8 mouse cellular contexts compared by ENCODE assay signal in the genomic region with DNA sequence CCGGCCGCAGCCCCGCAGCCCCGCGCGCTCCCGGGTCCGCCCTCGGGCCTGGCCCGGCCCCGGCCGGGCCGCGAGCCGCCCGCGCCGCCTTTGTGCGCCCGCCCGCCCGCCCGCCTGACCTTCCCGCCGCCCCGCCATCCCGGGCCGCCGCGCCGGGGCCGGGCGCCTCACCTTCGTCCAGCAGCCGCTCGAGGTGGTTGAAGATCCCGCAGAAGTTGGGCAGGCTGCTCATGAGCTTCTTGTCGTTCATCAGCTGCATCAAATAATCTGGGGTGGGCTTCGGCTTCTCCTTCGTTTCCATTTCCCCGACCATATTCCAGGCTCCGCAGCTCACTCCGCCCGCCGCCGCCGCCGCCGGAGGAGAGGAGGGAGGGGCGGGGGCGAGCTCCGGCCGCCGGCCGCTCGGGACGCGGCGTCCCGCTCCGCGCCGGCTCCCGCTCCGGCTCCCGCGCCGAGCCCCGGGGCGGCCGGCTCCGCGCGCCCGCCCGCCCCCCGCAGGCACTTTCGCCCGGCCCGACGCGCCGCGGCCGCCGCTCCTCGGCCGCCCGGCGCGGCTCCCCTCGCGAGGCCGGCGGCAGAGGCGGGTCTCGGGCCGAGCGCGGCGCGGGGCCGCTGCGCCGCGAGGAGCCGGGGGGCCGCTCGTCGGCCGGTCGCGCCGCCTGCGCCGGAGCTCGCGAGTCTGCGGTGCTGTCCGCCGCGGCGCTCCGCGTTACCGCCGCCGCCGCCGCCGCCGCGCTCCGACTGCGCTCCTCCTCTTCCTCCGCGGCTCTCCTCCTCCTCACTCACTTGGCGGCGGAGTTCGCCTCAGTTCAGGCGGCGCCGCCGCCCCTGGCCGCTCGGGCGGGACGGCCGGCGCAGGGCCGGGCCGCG. TPM values are rescaled to one million over a fixed set of nuclear protein-coding genes. Genes with fewer than 3 reads are reported as not detected.
DNase-seq lines count a peak whose midpoint lies in the region; ATAC-seq lines count a peak whose summit lies in the region.

No protein-coding gene starts in this region.

- H3K27ac ChIP-seq in hindbrain, embryonic 12.5 days = peak overlapping the region; percentile 99

- H3K9ac ChIP-seq in hindbrain, embryonic 12.5 days = peak overlapping the region; percentile 99

- peak; percentile 55 for DNase-seq in R1 (ENCODE audit: low read depth, low spot score)
- peak; percentile 68 for DNase-seq in cerebellum, adult 9-10 months
- peak; percentile 48 to 78 for DNase-seq in frontal cortex, postnatal 10 days (ENCODE audit: low spot score in 2 of 2)
- DNase-seq in left cerebral cortex, adult 11 months (ENCODE audit: low spot score) = peak; percentile 66
- DNase-seq in lung, postnatal 36 days = peak; percentile 86
- peak; percentile 86 to 87 for DNase-seq in right cerebral cortex, postnatal 10 days (ENCODE audit: low spot score in 2 of 2)
- peak; percentile 60 for DNase-seq in urinary bladder, postnatal 25 days (ENCODE audit: low spot score)

- H3K4me3 ChIP-seq in hindbrain, embryonic 12.5 days = peak overlapping the region; percentile 91

- H3K27me3 ChIP-seq in hindbrain, embryonic 12.5 days = no peaks in the 10 kb centered on the region

- no peaks in the 10 kb centered on the region for H3K36me3 ChIP-seq in hindbrain, embryonic 12.5 days

- WGBS in hindbrain, embryonic 12.5 days = 1% methylated on average over 71 of the region's 153 CpGs

- peak; percentile 49; the same call in 1 of the 2 replicates for ATAC-seq in hindbrain, embryonic 12.5 days (ENCODE audit: low FRiP score)

- H3K9me3 ChIP-seq in hindbrain, embryonic 12.5 days (replicated peaks) = no peaks in the 10 kb centered on the region

- peak overlapping the region; percentile 57 for H3K4me2 ChIP-seq in hindbrain, embryonic 12.5 days (replicated peaks)

- peaks cover 32% of the 10 kb centered on the region for H3K4me1 ChIP-seq in hindbrain, embryonic 12.5 days

RNA-seq across cellular contexts. Expression of gene Qk, which starts 0.9 kb away (rescaled TPM):
- polyA plus RNA-seq in hindbrain, embryonic 12.5 days (2016; fragmentation: Nextera tagmentation; extraction: Ambion mirVana) = 46.8 and 52.4 TPM in 2 replicates

Comparison
In these comparisons a context has a peak if more than half of its experiments do, and no peak if none do; other contexts are left out.
1. Peak in every context shown above with its lines: DNase-seq, ATAC-seq, H3K4me3 ChIP-seq and H3K27ac ChIP-seq.